Mouse (Mus musculus) heart, adult 2 months (tissue): ENCODE data around the gene Foxj2.

Experiments
- EP300 ChIP-seq: fragments of 200-500 bp; IDR thresholded peaks from 2 replicates; pipeline ENCODE4 v1.6.1; 2011; ENCODE audit warnings: low read depth, low read length, control low read depth; ENCODE audit not compliant: insufficient read depth
- POLR2A ChIP-seq: fragments of 200-500 bp; IDR thresholded peaks from 2 replicates; pipeline ENCODE4 v1.6.1; 2011; ENCODE audit warnings: mild to moderate bottlenecking, low read depth, low read length, control low read depth; ENCODE audit not compliant: insufficient read depth

DNA sequence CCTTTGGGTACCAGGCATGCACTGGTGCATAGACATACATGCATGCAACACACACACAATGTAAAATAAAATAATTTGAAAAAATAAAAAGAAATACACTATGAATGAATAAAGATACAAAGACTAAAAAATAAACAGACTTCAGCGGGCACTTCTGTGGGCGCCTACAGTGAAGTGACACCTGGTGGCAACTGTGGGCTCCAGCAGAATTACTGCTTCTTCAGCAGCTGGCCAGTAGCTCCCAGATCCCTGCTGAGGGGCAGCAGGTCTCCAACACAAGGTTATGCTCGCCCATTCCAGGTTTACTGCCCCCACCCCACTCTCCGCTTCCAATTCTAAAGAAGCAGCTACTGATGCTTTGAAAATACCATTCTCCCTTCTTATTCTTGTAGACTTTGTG is 48.2 kb downstream of the Foxj2 start:
- no peak for TF ChIP-seq EP300
- no peak for TF ChIP-seq POLR2A
